Mouse (Mus musculus): Measurements from ENCODE around the gene Pkd1.

- TF ChIP-seq CTCF (conservative IDR thresholded peaks at IDR 0.05; ENCODE audit: insufficient read depth, insufficient read length, low read depth, low read length) (no peak), POLR2A (IDR thresholded peaks at IDR 0.05; ENCODE audit: low read depth, low read length) (no peak)
These were observed 899 bp downstream of the Pkd1 start for GRCm38 (mm10) chr17:24550416-24551049.

Data from kidney, adult 2 months (tissue).